10 mouse cellular contexts compared by ENCODE assay signal in the genomic region with DNA sequence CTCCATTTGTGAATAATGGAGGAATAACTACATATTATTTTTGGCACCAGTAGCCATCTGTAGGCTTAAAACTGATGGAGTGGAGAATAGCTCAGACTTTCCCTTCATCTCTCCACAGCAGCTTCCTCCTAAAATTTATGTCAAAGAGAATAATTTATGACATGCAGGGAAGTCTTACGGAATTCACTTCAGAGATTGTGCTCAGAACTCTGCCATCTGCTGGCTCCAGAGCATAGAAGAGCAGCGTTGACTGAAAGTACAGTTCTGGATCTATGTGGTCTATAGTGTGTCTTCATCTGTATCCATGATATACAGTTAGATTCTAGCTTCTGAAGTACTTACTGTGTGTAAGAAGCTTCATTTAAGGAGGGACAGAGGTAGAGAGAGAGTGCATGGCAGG. TPM values are rescaled to one million over a fixed set of nuclear protein-coding genes. Genes with fewer than 3 reads are reported as not detected.
A peak's percentile ranks its signal among the peaks of the same experiment; 100 is the strongest.
DNase-seq lines count a peak whose midpoint lies in the region.
"Had no signal": no experiment of that assay in that cellular context is flagged by ENCODE, and none has a peak within 500 bp of the region (broad histone marks: within the 10 kb centered on the region; RNA-seq: fewer than 3 reads in every experiment).

No protein-coding gene starts in this region.

- DNase-seq in embryo, embryonic 10 days (ENCODE audit: low spot score) = peak; percentile 17
- no peak for DNase-seq in embryo, embryonic 9.5 days (ENCODE audit: extremely low spot score)
- DNase-seq in kidney, postnatal 4 days = peak; percentile 45 to 63
- no peak for DNase-seq in kidney, adult 9 months
- peak; percentile 41 for DNase-seq in 3T3-L1 (ENCODE audit: low read depth, low spot score)
- DNase-seq in induced T-regulatory cell, adult 2 months (ENCODE audit: low read depth) = peak; percentile 6
- DNase-seq in thymus, postnatal 10 days (ENCODE audit: low spot score in 2 of 2) = no peak
- DNase-seq in gastrocnemius, postnatal 4 days (ENCODE audit: low spot score in 2 of 2) = no peak
- DNase-seq: cerebellum, adult 8-10 months; lung, postnatal 14 days had no signal

RNA-seq across cellular contexts. Expression of a gene that starts 22.9 kb away (rescaled TPM):
- under 1 TPM; 0.34 to 0.39 TPM for total RNA-seq in gastrocnemius, postnatal 4 days (2021)

Comparison
In these comparisons a context has a peak if more than half of its experiments do, and no peak if none do; other contexts are left out.
1. DNase-seq: peak in embryo, embryonic 10 days (single experiment), kidney, postnatal 4 days (2 of 2), 3T3-L1 (single experiment) and induced T-regulatory cell, adult 2 months (single experiment); none in embryo, embryonic 9.5 days (single experiment), kidney, adult 9 months (single experiment), thymus, postnatal 10 days (0 of 2) and gastrocnemius, postnatal 4 days (0 of 2).